Mouse (Mus musculus): ENCODE measurements around the gene Bri3. TPM values are rescaled to one million over a fixed set of nuclear protein-coding genes. Genes with fewer than 3 reads are reported as not detected.
"Not testable (repeated sequence)": the region's sequence is repeated elsewhere in the genome, so short reads cannot be mapped to it uniquely, and the experiment has no call there.

The Bri3 gene
- total RNA-seq, 2 experiments from 2014 or later, result 115 to 151 TPM

DNA sequence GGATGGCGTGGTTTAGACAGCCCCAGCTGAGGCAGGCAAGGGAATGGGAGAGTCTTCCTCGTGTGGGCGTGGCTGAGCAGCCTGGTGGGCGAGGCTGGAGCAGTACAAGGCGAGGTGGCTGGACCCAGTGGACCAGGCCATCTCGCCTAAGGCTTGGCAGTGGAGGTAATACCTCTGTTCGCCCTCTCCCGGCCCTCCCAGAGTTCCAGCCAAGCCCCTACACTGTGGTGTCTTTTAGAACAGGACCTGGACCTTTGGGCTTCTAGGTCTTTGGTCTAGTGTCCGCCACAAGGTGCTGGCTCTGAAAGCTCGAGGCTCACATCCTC lies 114.3 kb downstream of the Bri3 start:
- DNase-seq, result no peak

DNA sequence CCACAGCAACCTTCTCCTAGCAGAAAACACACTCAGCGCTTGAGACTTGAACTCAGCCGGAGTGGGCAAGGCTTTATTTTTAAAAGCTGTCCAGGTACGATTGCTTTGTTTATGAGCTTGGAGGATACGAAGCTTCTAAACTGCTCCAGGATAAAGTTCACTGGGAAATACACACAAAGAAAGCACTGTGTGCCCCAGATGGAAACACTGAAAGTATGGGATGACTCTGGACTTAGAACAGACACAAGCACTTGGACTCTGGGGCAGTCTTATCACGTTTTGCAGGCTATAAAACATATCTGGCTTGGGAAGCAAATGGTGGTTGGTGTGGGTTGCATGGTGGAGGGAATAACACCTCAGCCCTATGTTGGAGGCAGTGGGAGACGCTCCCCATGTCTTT lies 115.6 kb downstream of the Bri3 start:
- no peak for DNase-seq

DNA sequence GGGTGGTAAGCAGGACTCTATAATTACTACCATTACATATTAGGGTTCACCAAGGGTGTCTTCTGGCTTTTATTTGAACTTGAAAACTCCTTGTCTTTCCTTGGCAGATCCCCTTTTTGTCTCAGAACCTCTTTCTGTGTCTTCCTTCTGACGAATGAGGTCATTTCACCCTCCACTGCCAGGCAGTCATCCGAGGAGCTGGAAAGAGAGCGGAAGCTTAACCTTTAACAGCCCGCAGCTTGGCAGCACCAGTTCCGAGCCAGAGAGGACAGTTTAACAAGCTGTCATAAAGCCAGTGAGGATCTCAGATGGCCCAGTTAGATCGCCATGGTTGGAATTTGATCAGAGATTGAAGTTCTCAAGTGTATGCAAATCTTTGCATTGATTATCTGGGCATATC lies 116.1 kb downstream of the Bri3 start:
- peak; percentile 47 to 53 for DNase-seq

DNA sequence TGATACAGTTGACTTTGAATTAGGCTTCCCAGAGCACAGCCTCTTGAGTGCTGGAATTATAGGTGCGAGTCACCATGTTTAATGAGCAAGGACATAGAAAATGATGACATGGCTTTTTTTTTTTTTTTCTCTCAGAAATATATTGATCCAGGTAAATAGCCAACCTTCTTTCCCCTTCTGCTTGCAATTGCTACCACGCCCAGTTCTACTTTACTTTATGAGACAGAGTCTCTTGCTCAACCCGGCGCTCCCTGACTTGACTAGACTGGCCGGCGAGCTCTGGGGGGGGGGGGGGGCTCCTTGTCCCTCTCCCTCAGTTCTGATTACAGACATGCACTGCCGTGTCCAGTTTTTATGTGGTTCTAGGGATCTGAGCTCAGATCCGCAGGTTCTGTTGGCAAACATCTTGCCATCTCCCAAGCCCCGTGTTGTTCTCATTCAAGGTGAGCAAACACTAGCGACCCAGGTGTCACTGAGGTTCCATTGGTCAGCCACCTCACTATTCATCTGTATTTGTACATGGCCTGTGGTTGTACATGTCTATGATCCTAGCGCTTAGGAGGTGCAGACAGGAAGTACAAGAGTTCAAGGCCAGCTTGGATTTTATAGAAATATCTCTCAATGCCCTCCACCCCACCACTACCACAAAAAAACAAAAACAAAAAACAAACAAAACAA lies 120.6 kb downstream of the Bri3 start:
- DNase-seq, result no peak

DNA sequence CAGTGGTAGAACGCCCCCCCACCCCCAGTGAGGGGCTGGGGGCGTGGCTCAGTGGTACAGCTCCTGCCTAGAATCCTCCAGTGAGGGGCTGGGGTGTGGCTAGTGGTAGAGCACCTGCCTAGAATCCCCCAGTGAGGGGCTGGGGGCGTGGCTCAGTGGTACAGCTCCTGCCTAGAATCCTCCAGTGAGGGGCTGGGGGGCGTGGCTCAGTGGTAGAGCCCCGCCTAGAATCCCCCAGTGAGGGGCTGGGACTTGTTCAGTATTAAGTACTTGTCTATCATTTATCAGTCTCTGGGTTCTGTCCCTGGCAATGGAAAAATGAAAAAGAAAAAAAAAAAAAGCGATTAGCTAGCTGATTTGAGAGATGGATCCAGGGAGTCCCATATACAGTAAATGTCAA lies 122.3 kb downstream of the Bri3 start:
- not testable (repeated sequence) for DNase-seq

DNA sequence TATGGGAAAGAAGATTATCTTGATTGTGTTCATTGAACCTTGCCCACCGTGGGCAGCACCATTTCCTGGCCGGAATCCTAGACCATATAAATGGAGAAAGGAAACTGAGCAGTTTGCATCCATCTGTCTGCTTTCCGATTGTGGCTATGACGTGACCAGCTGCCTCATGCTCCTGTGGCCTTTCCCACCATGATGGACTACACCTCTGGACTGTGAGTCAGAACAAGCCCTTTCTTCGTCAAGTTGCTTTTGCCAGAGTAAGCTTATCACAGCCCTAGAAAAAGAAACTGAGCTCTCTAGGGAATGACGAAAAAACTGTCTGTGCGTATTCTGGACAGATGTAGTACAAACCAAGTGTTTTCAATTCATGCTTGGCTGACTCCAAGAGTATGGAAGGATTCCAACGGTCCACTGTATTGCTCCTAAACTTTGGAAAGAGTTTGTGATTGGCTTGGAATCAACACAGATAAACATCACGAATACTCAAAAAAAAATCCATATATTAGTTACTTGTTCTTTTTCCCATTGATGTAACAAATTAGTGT lies 124.5 kb downstream of the Bri3 start:
- DNase-seq, result no peak

DNA sequence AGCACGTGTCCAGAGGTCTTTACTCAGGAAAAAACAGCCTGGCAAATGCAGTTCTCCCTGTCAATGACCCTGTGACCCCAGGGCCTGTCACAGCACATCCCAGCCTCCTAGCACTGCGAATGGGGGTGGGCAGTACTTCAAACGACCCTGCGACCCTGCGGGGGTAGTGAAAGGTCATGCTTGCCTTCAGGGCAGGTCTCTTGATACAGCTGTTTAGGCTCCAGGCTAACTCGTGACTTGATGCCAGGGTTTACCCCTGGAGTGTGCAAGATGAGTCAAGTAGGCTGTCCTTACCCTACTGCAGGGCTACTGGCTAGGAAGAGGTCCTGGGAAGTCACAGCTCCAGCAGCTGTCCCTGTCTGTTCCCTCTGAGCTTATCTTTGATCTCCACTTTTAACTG lies 126.7 kb downstream of the Bri3 start:
- peak; percentile 26 to 29 for DNase-seq

DNA sequence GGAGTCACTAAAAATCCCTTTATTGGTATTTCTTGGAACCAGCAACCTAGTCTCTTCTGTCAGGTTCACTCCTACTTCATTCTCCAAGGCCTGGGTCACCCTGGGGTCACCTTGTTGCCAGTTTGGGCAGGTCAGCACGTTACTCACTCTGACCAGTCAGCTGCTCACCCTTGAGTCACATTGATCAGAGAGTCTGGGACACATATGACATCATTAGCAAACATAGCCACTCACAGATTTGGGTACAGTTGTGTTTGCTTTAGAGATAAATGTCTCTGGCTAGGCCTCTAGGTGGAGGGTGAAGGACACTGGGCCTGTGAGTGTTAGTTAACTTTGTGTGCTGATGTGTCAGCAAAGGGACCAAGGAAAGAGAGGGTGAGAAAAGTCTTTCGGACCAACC lies 127.9 kb downstream of the Bri3 start:
- DNase-seq, result peak; percentile 73 to 74

DNA sequence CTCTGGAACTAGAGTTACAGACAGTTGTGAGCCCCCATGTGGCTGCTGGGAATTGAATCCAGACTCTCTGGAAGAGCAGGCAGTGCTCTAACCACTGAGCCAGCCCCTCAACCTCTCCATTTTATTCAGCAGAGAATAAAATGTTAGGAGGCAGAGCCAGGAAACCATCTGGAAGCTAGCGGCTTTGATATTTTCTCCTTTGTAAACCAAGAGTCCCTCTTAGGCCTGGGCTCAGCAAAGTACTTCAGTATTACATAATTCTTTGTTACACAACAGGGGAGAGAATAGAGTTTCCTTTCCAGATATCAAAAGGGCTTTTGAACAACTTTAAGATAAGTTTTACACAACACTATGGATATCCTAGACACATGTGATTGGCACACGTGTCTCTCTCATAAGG lies 128.6 kb downstream of the Bri3 start:
- DNase-seq, result no peak

DNA sequence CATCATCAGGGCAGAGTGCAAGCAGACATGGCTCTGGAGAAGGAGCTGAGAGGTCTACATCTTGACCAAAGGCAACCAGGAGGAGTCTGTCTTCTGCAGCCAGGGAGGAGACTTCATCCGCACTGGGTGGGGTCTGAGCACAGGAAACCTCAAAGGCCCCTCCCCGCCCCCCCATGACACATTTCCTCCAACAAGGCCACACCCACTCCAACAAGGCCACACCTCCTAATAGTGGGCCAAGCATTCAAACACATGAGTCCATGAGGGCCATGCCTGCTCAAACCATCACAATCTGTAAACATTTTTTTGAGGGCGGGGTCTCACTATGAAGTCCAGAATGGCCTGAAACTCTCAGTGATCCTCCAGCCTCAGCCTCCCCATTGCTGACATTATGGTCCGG lies 135.2 kb downstream of the Bri3 start:
- DNase-seq, result no peak

DNA sequence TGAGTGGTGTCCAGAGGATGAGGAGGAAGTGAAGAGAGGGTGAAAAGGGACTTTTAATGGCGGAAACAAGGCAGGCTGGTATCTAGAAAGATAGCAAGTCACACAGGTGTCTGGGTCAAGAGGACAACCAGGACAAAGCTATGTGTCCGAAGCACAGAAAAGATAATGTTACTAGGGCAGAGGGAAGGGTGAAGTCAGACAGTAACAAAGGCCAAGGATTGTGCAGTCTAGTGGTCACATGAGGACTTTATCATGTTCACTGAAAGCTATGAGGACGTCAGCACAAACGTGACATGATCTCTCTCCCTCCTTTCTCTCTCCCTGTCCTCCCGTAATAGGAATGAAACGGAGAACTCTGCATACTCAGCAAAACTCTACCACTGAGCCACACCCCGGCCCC lies 136.5 kb downstream of the Bri3 start:
- no peak for DNase-seq

DNA sequence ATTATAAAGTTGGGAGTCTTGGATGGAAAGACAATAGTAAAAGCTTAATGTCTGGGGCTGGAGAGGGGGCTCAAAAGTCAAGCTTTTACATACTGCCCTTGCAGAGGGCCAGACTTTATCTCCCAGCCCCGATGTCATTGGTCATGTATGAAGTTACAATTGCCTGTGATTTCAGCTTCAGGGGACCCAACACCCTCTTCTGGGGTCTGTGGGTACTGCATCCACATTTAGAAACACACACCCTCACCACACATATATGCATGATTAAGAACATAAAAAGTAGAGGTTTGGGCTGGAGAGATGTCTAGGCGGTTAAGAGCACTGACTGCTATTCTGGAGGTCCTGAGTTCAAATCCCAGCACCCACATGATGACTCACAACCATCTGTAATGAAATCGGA lies 137.5 kb downstream of the Bri3 start:
- peak in 1 of 2 experiments; percentile 28 for DNase-seq

DNA sequence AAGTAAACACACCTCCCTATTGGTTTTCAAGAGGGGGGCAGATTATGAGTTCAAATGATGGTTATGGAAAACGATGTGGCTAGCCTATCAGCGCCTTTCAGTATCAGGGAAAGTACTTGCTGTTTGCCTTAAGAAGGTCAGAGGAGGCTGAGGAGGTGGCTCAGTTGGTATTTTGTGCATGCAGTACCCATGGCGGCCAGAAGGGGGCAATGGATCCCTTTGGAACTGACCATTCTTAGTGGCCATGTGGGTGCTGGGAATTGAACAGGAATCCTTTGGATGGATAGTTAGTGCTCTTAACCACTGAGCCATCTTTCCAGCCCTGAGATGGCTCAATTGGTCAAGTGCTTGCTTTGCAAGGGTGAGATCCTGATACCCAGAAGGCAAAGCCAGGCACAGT lies 139.7 kb downstream of the Bri3 start:
- no peak for DNase-seq

DNA sequence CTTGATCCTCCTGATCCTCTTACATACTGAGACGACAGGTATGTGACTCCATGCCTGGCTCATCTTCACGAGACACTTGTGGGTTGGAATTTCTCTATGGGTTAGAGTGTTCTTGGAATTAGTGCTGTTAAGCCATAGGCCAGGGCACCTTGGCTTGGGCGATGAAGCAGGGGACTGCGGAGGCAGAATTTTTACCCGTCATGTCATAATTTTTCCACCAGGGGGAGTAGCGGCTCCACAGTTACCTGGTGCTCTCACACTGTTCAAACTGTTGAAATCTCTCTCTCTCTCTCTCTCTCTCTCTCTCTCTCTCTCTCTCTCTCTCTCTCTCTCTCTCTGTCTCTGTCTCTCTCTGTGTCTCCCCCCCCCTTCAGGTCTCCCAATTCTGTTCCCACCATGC lies 143.6 kb downstream of the Bri3 start:
- peak; percentile 64 to 73 for DNase-seq

DNA sequence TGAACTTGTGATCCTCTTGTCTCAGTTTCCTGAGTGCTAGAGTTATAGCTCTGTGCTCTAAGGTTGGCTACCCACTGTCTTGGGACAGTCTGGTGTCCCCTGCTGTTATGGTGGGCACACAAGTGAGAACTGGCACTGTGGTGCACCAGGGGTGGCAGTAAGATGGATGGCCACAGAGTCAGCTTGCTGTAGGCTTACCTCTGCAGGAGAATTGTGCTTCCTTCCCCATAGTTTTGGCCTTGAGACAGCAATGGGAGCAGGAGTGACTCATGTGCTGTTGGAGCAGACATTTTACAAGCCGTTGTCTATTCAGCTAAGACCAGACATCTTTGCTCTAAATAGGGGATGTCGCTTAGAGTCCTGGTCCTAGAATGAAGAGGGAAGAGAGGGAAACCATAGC lies 149.9 kb downstream of the Bri3 start:
- DNase-seq, result peak; percentile 21 to 25

DNA sequence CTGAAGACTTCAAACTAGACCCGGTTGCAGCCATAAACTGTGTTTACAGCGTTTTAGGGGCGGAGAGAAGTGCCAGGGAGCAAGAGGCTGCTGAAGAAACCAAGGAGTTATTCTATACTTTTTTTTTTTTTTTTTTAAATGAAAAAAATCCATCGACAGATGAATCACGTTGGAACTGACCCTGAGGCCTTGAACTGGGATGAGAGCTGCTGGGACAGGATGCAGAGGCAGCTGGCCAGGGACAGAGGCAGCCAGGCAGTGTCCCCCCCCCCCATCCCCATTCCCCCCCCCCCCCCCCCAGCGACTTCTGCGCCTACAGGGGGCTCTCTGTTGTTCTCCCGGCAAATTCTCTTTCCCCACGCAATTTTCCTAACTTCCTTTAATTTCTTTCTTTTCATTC lies 153.3 kb downstream of the Bri3 start:
- DNase-seq, result peak; percentile 43 to 56

DNA sequence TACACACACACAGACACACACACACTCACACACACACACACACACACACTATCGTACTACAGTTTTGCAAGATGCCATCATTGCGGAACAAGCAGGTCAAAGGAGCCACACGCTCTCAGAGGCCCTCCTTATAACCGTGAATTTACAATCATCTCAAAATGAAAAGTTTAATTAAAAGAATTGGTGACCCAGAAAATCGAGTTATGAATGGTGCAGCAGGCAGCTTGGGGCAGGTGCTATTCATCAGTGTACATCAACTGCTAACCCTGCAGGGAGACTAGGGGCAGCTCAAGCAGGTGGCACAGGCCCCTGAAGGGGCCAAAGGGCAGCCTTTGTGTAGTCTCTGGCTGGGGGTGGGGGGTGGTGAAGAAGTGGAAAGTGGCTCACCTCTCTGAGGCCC lies 156.6 kb downstream of the Bri3 start:
- no peak for DNase-seq

DNA sequence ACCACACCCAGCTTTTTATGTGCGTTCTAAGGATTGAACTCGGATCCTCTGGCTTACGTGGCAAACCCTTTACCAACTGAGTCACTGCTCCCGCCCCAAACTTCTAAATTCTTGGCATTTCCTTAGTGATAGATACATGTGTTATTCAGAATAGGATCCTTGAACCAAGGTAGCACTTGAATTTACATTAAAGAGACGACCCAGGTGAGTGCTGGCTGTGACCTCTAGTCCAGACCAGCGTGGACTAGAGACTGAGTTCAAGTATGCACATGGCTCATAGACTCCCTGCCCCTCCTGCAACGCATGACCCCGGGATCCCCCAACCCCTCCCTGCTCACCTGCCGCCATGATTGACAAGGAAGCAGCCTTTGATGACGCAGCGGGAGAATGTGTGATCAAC lies 162.0 kb downstream of the Bri3 start:
- DNase-seq, result no peak

DNA sequence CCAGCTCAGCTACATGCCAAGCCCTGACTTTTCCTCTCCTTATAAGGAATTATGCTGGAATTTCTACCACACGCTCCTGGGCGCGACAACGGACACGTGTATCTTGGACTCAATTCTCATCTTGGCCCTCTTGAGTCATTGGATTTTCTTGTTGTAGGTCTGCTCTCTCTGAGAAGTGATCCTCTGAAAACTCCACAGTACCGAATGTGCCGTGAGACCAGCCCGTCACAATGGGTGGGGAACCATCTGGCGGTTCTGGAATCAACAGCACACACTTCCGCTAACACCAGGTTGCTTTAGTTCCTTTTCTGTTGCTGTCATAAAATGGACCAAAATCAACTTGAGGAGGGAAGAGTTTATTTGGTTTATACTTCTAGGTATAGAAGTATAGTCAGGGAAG lies 166.4 kb downstream of the Bri3 start:
- no peak for DNase-seq

DNA sequence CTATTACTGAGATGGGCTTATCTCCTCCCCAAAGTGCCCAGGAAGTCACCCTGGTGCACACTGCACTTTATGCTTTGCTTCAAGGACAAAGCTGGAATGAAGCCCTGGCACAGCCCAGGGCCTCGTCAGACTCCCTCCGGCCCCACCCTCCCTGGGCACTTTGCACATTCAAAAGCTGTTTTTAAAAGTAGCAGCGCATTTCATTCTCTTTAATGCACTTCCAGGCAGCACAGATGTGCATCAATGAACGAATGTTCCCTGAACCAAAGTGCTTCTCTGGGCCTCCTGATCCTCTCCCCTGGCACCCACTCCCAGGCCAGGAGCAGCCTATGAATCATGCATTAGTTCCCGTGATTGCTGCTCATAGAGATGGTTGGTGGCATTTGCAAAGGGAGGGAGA lies 167.5 kb downstream of the Bri3 start:
- DNase-seq, result peak; percentile 75 to 80

DNA sequence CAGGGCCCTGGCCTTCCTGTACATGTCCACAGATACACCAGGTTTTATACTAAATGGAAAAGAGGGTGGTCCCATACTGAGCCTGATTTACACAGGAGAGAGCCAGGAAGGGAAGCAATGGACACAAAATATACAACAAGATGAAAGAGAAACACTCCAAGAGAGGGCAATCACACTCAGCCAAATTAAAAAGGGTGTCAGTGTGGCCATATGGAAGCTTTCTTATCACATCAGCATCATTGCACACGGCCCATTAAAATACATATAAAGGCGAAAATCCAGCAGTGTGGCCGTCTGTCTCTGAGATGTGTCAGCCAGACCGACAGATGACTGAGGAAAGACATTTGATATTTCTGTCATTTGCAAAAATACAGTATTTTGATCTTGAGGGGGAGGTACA lies 168.5 kb downstream of the Bri3 start:
- DNase-seq, result no peak

DNA sequence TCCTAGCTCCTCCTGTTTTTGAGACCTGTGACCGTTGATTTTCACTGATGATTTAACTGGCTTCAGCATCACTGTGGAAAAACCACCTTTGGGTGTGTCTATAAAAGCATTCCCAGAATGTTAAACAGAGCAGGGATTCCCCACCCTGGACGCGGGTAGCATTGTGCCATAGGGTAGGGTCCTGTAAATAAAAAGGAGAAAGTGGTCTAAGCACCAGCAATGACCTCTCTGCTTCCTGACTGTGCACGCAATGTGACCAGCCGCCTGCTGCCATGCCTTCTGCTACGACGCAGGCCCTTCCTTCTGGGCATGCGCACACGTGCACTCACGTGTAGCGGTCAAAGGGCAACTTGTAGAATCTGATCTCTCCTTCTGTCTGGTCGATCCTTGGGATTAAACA lies 174.2 kb downstream of the Bri3 start:
- DNase-seq, result no peak

DNA sequence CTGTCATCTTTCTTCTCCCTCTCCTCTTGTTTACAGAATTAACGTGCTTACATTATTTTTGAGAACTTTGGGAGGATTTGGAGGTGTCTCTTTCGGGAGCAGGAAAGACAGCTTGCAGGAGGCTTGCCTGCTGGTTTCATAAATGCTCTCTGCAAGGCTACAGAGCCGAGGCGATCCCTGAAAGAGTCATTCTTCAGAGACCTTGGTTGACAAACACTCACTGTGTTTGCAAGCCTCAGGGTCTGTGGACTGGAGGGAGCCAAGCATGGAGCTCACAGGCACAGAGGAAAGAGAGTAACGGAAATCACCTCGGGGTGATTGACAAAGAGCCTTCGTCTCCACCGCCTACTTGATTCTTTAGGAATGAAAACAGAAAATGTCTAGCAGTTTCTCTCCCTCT lies 175.8 kb downstream of the Bri3 start:
- DNase-seq, result peak; percentile 42 to 46

DNA sequence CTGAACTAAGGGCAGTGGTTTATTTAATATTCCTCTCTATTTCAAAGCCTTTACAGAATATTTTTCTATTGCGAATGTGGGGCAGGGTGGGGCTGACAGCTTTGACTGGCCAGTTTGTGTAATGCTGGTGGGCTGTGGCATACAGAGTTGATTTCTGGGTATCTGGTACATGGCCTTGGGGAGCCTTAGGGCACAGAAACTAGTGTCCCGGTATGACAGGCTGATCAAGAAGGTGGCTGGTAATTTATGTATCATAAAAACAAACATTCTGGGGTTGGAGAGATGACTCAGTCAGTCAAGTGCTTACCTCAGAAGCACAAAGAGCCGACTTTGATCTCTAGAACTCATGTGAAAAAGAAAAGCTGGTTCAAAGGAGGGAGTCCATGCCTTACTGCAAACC lies 182.5 kb downstream of the Bri3 start:
- peak; percentile 12 to 41 for DNase-seq

DNA sequence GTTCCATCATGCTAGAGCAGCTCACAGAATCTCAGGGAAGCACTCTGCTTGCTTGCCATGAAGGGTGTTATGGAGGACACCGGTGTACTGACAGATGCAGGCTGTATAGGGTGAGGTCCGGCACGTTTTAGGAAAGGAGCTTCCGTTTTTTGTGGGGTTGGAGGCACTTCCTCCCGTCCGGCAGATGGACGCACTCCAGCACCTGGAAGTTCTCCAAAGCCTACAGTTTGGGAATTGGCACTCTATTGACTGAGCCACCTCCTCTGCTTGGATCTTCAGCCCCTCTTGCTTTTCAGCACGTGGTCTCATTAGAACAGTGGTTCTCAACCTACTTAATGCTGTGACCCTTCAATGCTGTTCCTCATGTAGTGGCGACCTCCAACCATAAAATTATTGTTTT lies 183.6 kb downstream of the Bri3 start:
- peak; percentile 23 to 30 for DNase-seq

Measured in adrenal gland, postnatal 36 days (tissue).